In the genomic region with DNA sequence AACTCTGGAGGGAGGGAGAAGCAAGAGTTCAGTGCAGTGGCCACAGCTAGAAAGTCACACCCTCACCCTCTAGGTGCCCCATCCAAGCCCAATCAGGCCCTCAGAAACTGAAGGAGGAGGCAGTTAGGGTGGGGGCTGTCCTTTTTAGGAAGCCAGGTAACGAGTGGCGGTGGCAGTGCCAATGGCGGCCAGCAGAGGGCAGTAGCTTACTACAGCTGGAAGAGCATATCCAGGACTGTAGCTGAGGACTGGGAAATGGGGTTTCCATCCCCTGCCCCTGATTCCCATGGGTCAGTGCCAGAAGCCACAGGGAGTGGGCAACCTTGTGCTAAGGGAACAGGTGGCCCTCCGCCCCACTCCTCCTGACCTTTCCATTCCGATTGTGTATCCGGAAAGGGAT, we compare ENCODE assay signal across 8 mouse cellular contexts. TPM values are rescaled to one million over a fixed set of nuclear protein-coding genes. Genes with fewer than 3 reads are reported as not detected.
DNase-seq lines count a peak whose midpoint lies in the region; ATAC-seq lines count a peak whose summit lies in the region.

No protein-coding gene starts in this region.

- WGBS in intestine, embryonic 14.5 days = 23% methylated on average over 6 of the region's 6 CpGs
- 15% methylated on average over 6 of the region's 6 CpGs for WGBS in midbrain, embryonic 11.5 days

- H3K27ac ChIP-seq in intestine, embryonic 14.5 days (ENCODE audit: low read depth) = no peak overlapping the region
- no peak overlapping the region for H3K27ac ChIP-seq in midbrain, embryonic 11.5 days (ENCODE audit: low read depth, low read length)

- no peaks in the 10 kb centered on the region for H3K4me1 ChIP-seq in intestine, embryonic 14.5 days (replicated peaks; ENCODE audit: control insufficient read depth, insufficient read depth, low read length)
- no peaks in the 10 kb centered on the region for H3K4me1 ChIP-seq in midbrain, embryonic 11.5 days (ENCODE audit: control insufficient read depth, insufficient read depth, low read length)

- peak; percentile 21; the same call in 1 of the 2 replicates for ATAC-seq in intestine, embryonic 14.5 days (replicated peaks; ENCODE audit: low FRiP score, low TSS enrichment, low read depth)
- peak; percentile 68; the same call in 1 of the 2 replicates for ATAC-seq in midbrain, embryonic 11.5 days (ENCODE audit: low FRiP score)

- H3K9me3 ChIP-seq in intestine, embryonic 14.5 days (ENCODE audit: control insufficient read depth, low read length) = no peaks in the 10 kb centered on the region
- no peaks in the 10 kb centered on the region for H3K9me3 ChIP-seq in midbrain, embryonic 11.5 days (ENCODE audit: control insufficient read depth, low read length)

- H3K36me3 ChIP-seq in intestine, embryonic 14.5 days (ENCODE audit: control insufficient read depth, insufficient read depth, low read length) = peaks cover 77% of the 10 kb centered on the region
- peaks cover 2% of the 10 kb centered on the region; the same call in 1 of the 2 replicates for H3K36me3 ChIP-seq in midbrain, embryonic 11.5 days (ENCODE audit: control insufficient read depth, insufficient read depth, low read length)

- DNase-seq in adipocyte (ENCODE audit: low spot score) = peak; percentile 76
- peak; percentile 86 to 95 for DNase-seq in cerebellum, postnatal 4 days (ENCODE audit: low spot score in 2 of 2)
- peak; percentile 74 for DNase-seq in gastrocnemius, adult 8-10 months (ENCODE audit: low spot score in 2 of 2)
- DNase-seq in intestine, embryonic 14.5 days (ENCODE audit: low spot score) = peak; percentile 98
- peak; percentile 72 to 88 for DNase-seq in left cerebral cortex, postnatal 10 days (ENCODE audit: extremely low spot score in 1 of 2, low spot score in 2 of 2)
- DNase-seq in midbrain, embryonic 11.5 days (ENCODE audit: low spot score, missing footprints) = peak; percentile 99
- peak; percentile 94 for DNase-seq in right cerebral cortex, postnatal 4 days
- peak; percentile 72 to 88 for DNase-seq in urinary bladder, postnatal 4 days (ENCODE audit: low spot score in 2 of 2)

- H3K27me3 ChIP-seq in intestine, embryonic 14.5 days (replicated peaks; ENCODE audit: control insufficient read depth, insufficient read depth, low read length) = no peaks in the 10 kb centered on the region
- no peaks in the 10 kb centered on the region for H3K27me3 ChIP-seq in midbrain, embryonic 11.5 days (ENCODE audit: control insufficient read depth, insufficient read depth, low read length)

- intact Hi-C loops in left cerebral cortex, postnatal 10 days (cut with DNase I) = loop anchor here (5.0 to 10.0 kb wide), 3 partner anchors 41 to 191 kb away; no protein-coding TSS in a partner anchor

- H3K4me3 ChIP-seq in intestine, embryonic 14.5 days (ENCODE audit: low read depth, low read length) = no peak overlapping the region
- H3K4me3 ChIP-seq in midbrain, embryonic 11.5 days (ENCODE audit: low read depth, low read length) = no peak overlapping the region

- no peak overlapping the region for H3K9ac ChIP-seq in intestine, embryonic 14.5 days (ENCODE audit: low read length)
- no peak overlapping the region for H3K9ac ChIP-seq in midbrain, embryonic 11.5 days (ENCODE audit: low read length)

- no peak overlapping the region for H3K4me2 ChIP-seq in intestine, embryonic 14.5 days (ENCODE audit: low read length)
- H3K4me2 ChIP-seq in midbrain, embryonic 11.5 days = no peak overlapping the region

RNA-seq across cellular contexts. Expression of a gene that starts 49.5 kb away (rescaled TPM):
- total RNA-seq in gastrocnemius, adult 8-10 months (2022) = 10 to 100 TPM; 31.6 to 45.2 (median 39.6) TPM
- polyA plus RNA-seq in intestine, embryonic 14.5 days (2014; fragmentation: Nextera tagmentation; extraction: Ambion mirVana) = 117 and 119 TPM in 2 replicates
- 10 to 100 TPM; 42.6 to 44.1 TPM for total RNA-seq in left cerebral cortex, postnatal 10 days (2021)
- polyA plus RNA-seq in midbrain, embryonic 11.5 days (2014; fragmentation: Nextera tagmentation; extraction: Ambion mirVana) = 117 and 118 TPM in 2 replicates

RNA-seq across cellular contexts. Expression of a gene that starts 57.3 kb away (rescaled TPM):
- 10 to 100 TPM; 41.5 to 47.7 (median 43.3) TPM for total RNA-seq in gastrocnemius, adult 8-10 months (2022)
- 45.8 and 51.4 TPM in 2 replicates for polyA plus RNA-seq in intestine, embryonic 14.5 days (2014; fragmentation: Nextera tagmentation; extraction: Ambion mirVana)
- 10 to 100 TPM in 1 of 2 experiments, 1 to 10 TPM in 1; 8.5 to 13.2 TPM for total RNA-seq in left cerebral cortex, postnatal 10 days (2021)
- 43.8 and 51.3 TPM in 2 replicates for polyA plus RNA-seq in midbrain, embryonic 11.5 days (2014; fragmentation: Nextera tagmentation; extraction: Ambion mirVana)
